Mouse (Mus musculus) hindbrain, embryonic 16.5 days (tissue): Measurements from ENCODE around the gene Abracl. TPM values are rescaled to one million over a fixed set of nuclear protein-coding genes. Genes with fewer than 3 reads are reported as not detected.
A peak's percentile ranks its signal among the peaks of the same experiment; 100 is the strongest.

Experiments used
- ATAC-seq: fragments of 200-750 bp; cut with Nextera tagmentation; 2 replicates; pipeline ENCODE4 v1.8.0; 2017; ENCODE audit warnings: moderate TSS enrichment, moderate library complexity
- H3K27ac ChIP-seq: fragments of 300-500 bp; sonication (generic); 2 replicates; pipeline ENCODE4 v1.5.1; 2014; ENCODE audit warnings: low read depth, mild to moderate bottlenecking, control low read depth, low read length, moderate library complexity
- H3K27me3 ChIP-seq: fragments of 300-500 bp; sonication (generic); replicated peaks from 2 replicates; pipeline ENCODE4 v1.6.1; 2014; ENCODE audit warnings: low read length; ENCODE audit not compliant: control insufficient read depth, insufficient read depth
- H3K36me3 ChIP-seq: fragments of 300-500 bp; sonication (generic); 2 replicates; pipeline ENCODE4 v1.6.1; 2014; ENCODE audit warnings: mild to moderate bottlenecking, low read length, moderate library complexity, mixed read lengths; ENCODE audit not compliant: control insufficient read depth, insufficient read depth
- H3K4me1 ChIP-seq: fragments of 300-500 bp; sonication (generic); 2 replicates; pipeline ENCODE4 v1.6.1; 2014; ENCODE audit warnings: low read depth, low read length; ENCODE audit not compliant: control insufficient read depth, insufficient read depth
- H3K4me2 ChIP-seq: fragments of 300-500 bp; sonication (generic); 2 replicates; pipeline ENCODE4 v1.6.1; 2014; ENCODE audit warnings: mild to moderate bottlenecking, low read length, control low read depth, moderate library complexity
- H3K4me3 ChIP-seq: fragments of 300-500 bp; sonication (generic); 2 replicates; pipeline ENCODE4 v1.5.1; 2014; ENCODE audit warnings: mild to moderate bottlenecking, low read length, control low read depth, moderate library complexity
- H3K9ac ChIP-seq: fragments of 300-500 bp; sonication (generic); 2 replicates; pipeline ENCODE4 v1.6.1; 2014; ENCODE audit warnings: low read depth, mild to moderate bottlenecking, control low read depth, low read length, moderate library complexity
- H3K9me3 ChIP-seq: fragments of 300-500 bp; sonication (generic); 2 replicates; pipeline ENCODE4 v1.6.1; 2014; ENCODE audit warnings: mild to moderate bottlenecking, low read length, moderate library complexity; ENCODE audit not compliant: control insufficient read depth
- WGBS: fragments of 180-500 bp; shearing (Covaris S2); extraction: QIAGEN DNeasy Blood & Tissue Kit; methylation state at CpG from one replicate; pipeline ENCODE4 v1.1.7; 2014; 5-methylcytosine and 5-hydroxymethylcytosine counted together
- polyA plus RNA-seq: library from polyadenylated mRNA; unstranded; fragments of >200 nt; fragmentation: Nextera tagmentation; extraction: Ambion mirVana; gene quantifications from 2 replicates; pipeline ENCODE4 v1.2.1, GENCODE M21; 2015

Abracl gene
- 51.6 and 51.7 TPM in 2 replicates for polyA plus RNA-seq

DNA sequence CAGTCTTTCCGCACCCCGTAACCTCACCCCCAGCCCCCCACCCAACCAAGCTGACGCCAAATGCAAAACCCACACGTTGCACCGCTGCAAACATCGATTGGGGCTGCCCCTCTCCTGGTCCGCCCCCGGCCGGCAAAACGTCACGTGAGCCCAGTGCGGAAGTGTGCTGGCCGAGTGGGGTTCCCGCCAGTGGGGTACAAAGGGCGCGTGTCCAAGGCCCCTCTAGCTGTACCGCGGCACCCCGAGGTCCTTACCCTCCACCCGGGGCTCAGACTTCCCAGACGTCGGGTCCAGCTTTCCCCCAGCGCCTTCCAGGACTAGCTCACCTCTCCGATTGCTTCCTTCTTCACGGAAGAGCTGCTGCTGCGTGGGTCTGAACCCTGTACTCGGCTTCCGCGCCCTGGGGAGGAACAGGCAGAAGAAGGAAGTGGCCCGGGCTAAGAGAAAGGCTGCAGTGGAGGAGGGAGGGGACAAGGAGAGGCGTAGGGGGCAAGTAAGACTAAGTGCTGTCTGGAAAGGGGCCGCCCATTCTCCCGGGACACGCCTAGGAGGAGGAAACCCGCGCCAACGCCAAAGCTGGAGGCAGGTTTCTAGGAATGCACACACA is at the start of gene Abracl:
Abracl (minus strand) TSS at position 548 of the 607 bp plus-strand sequence.
- Histone ChIP-seq H3K9ac (peak within 1 kb of the TSS; percentile 88), H3K4me1 (peaks cover 2% of the 10 kb centered on the region; the same call in 1 of the 2 replicates), H3K27ac (peak within 1 kb of the TSS; percentile 93), H3K4me3 (peak within 1 kb of the TSS; percentile 82), H3K9me3 (no peaks in the 10 kb centered on the region), H3K36me3 (no peaks in the 10 kb centered on the region), H3K4me2 (peak within 1 kb of the TSS; percentile 71), H3K27me3 (no peaks in the 10 kb centered on the region)
- peak; percentile 96 for ATAC-seq
- WGBS = under 1% methylated on average over 33 of the region's 37 CpGs

DNA sequence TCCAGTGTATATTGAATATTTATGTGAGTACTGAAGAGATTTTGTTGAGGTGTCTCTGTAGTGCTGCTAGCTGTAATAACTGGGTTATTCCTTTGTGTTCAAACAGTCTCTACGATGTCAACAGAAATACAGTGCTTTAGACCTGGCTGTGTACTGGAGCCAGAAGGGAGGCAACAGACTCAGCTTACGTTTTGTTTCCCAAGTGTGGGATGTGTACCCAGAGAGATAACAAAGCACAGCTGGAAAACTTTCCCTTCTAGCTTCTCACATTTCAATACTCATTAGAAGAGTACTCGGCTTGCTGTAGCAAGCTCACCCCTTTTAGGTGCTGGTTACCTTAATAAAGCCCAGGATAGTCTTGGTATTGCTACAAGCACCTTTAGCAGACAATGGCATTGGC is 49.8 kb upstream of the Abracl start:
- Histone ChIP-seq H3K27me3 (no peaks in the 10 kb centered on the region), H3K4me3 (no peak overlapping the region), H3K9me3 (no peaks in the 10 kb centered on the region), H3K27ac (no peak overlapping the region), H3K4me2 (no peak overlapping the region), H3K4me1 (peaks cover 6% of the 10 kb centered on the region), H3K9ac (no peak overlapping the region), H3K36me3 (no peaks in the 10 kb centered on the region)
- WGBS = 77% methylated on average over 3 of the region's 3 CpGs
- ATAC-seq = no peak

DNA sequence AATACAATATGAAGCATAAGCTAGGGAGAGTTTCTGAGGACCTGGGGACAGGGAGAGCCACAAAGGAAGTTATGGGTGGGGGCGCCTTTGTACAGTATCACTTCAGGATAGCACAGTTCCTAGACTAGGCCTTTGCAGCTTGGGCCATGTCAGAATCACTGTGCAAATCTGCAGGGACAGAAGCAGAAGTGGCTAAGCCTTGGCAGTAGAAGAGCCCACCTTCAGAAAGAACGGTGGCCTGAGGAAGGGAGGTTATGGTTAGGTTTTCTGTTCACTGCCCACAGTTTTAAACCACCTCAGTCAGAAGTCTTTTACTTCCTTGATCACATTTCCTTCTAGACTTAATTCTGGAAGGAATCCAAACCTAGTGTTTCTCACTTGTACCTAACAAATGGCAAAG is 47.5 kb upstream of the Abracl start:
- 0 out of 2 replicates have a peak overlapping the region, but pooled peaks have one; percentile 12 for H3K4me2 ChIP-seq
- no peaks in the 10 kb centered on the region for H3K27me3 ChIP-seq
- H3K4me3 ChIP-seq = no peak overlapping the region
- no peaks in the 10 kb centered on the region for H3K9me3 ChIP-seq
- H3K4me1 ChIP-seq = peaks cover 9% of the 10 kb centered on the region
- WGBS = 83% methylated on average over 2 of the region's 2 CpGs
- no peaks in the 10 kb centered on the region for H3K36me3 ChIP-seq
- peak overlapping the region; percentile 39; the same call in 1 of the 2 replicates for H3K27ac ChIP-seq
- H3K9ac ChIP-seq = no peak overlapping the region
- no peak for ATAC-seq

DNA sequence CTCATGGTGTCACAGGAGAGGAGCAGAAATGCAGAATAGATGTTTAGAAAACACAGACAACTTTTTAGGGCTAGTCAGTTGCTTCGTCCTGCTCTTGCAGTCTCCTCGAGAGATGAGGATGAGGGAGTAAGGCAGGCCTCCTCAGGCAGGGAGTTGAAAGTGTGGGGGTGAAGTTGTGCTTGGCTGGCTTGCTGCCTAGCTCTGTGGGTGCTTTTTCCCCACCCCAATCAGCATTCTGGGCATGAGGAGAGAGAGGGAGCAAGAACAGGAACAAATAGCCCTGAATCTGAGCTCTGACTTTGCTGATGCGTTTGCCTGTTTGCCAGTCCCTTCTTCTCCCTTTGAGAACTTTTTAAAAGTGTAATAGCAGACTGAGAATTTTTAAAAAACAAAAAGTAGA is 47.1 kb upstream of the Abracl start:
- Histone ChIP-seq H3K27me3 (no peaks in the 10 kb centered on the region), H3K4me2 (0 out of 2 replicates have a peak overlapping the region, but pooled peaks have one; percentile 12), H3K4me1 (peaks cover 9% of the 10 kb centered on the region), H3K36me3 (no peaks in the 10 kb centered on the region), H3K9ac (no peak overlapping the region), H3K4me3 (no peak overlapping the region), H3K27ac (no peak overlapping the region; the same call in 1 of the 2 replicates), H3K9me3 (no peaks in the 10 kb centered on the region)
- 51% methylated on average over 3 of the region's 3 CpGs for WGBS
- ATAC-seq = peak; percentile 66

DNA sequence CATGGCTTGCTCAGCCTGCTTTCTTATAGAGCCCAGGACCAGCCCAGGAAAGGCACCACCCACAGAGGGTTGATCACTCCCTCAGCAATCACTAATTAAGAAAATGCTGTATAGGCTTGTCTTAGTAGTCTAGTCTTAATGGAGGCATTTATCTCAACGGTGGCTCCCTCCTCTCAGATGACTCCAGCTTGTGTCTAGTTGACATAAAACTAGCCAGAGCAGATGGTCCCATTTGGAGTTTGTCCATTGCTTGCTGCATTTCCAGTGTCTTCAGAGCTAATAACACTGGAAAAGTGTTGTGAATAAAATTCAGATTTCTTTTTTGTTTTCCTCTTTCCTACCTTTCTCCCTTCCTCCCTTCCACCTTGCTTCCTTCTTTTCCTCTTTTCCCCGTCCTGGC is 46.5 kb upstream of the Abracl start:
- no peak overlapping the region for H3K9ac ChIP-seq
- no peaks in the 10 kb centered on the region for H3K27me3 ChIP-seq
- no peaks in the 10 kb centered on the region for H3K36me3 ChIP-seq
- WGBS = 82% methylated on average over 2 of the region's 2 CpGs
- no peak for ATAC-seq
- H3K9me3 ChIP-seq = no peaks in the 10 kb centered on the region
- no peak overlapping the region for H3K4me2 ChIP-seq
- no peak overlapping the region; the same call in 1 of the 2 replicates for H3K27ac ChIP-seq
- H3K4me1 ChIP-seq = peaks cover 9% of the 10 kb centered on the region
- no peak overlapping the region for H3K4me3 ChIP-seq

DNA sequence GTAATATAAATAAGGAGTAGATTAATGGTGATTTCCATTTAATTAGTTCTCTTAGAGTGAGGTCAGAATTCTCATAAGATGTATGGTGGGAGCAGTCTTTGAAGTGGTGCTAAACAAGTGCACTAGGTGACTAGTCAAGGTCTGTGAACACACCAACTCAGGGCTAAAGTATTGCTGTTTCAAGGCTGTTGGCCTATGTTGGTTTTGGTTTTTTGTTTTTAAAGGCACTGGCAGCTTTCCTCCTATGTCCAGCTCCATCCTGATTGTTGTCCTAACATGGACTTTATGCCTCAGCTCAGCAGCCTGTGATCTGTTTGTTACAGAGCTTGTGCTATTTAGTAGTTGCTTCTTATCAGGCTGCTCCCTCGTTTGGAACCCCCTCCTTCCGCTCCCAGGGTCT is 45.8 kb upstream of the Abracl start:
- peaks cover 9% of the 10 kb centered on the region for H3K4me1 ChIP-seq
- H3K27me3 ChIP-seq = no peaks in the 10 kb centered on the region
- no peaks in the 10 kb centered on the region for H3K9me3 ChIP-seq
- no peak overlapping the region for H3K27ac ChIP-seq
- H3K4me3 ChIP-seq = no peak overlapping the region
- H3K9ac ChIP-seq = no peak overlapping the region
- 91% methylated on average over 2 of the region's 2 CpGs for WGBS
- ATAC-seq = no peak
- H3K4me2 ChIP-seq = no peak overlapping the region
- no peaks in the 10 kb centered on the region for H3K36me3 ChIP-seq

DNA sequence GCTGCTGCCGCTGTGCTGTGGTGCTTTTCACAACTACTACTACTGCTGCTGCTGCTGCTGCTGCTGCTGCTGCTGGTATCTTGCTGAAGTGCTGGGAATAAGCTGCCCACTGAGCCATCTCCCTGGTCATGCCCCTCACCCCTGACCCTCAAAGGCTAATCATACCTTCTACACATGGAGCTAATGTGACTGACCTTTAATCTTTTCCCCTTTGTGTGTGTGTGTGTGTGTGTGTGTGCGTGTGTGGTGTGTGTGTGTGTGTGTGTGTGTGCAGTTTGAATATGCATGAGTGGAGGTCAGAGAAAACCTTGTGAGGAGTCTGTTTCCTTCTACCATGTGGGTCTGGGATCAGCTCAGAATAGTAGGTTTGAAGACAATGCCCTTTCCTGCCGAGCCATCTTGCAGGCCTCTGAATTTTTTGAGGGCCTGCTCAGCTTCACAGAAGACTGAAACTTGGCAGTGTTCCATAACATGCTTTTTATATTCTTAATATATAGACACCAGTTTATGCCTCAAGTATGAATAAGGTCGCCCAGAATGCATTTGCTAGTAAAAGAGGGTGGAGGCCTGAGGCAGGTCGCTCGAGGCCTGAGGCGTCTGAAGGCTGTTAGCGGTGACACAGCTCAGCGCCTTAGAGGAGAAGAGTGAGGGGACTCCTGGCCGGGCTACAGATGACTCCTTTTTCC is 44.8 kb upstream of the Abracl start:
- H3K36me3 ChIP-seq = no peaks in the 10 kb centered on the region
- 58% methylated on average over 10 of the region's 10 CpGs for WGBS
- 0 out of 2 replicates have a peak, but pooled peaks have one; percentile 24 for ATAC-seq
- H3K9ac ChIP-seq = no peak overlapping the region; the same call in 1 of the 2 replicates
- H3K27me3 ChIP-seq = no peaks in the 10 kb centered on the region
- H3K4me3 ChIP-seq = no peak overlapping the region
- no peaks in the 10 kb centered on the region for H3K9me3 ChIP-seq
- H3K4me2 ChIP-seq = no peak overlapping the region
- peak overlapping the region; percentile 29; the same call in 1 of the 2 replicates for H3K27ac ChIP-seq
- peaks cover 9% of the 10 kb centered on the region for H3K4me1 ChIP-seq

DNA sequence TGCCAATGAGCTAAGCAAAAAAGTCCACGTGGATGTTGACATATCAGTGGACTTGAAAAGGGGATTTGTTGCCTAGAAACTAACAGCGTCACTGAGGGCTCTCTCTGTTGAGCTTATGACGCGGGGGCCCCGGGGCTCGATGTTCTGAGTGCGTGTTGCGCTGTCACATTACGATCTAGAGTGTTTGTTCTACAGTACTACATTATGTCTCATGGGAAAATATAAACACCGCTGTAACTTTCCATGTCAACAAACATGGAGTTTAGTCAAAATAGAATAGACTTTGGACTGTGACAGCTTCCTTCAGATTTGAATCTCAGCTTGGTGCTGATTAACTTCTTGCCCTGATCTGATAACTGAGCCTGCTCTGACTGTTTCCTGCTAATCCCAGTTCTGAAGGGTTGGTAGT is 42.9 kb upstream of the Abracl start:
- 72% methylated on average over 10 of the region's 10 CpGs for WGBS
- Histone ChIP-seq H3K27ac (no peak overlapping the region), H3K27me3 (no peaks in the 10 kb centered on the region), H3K9me3 (no peaks in the 10 kb centered on the region), H3K4me1 (peaks cover 9% of the 10 kb centered on the region), H3K4me2 (no peak overlapping the region), H3K4me3 (no peak overlapping the region), H3K9ac (no peak overlapping the region), H3K36me3 (no peaks in the 10 kb centered on the region)
- no peak for ATAC-seq

DNA sequence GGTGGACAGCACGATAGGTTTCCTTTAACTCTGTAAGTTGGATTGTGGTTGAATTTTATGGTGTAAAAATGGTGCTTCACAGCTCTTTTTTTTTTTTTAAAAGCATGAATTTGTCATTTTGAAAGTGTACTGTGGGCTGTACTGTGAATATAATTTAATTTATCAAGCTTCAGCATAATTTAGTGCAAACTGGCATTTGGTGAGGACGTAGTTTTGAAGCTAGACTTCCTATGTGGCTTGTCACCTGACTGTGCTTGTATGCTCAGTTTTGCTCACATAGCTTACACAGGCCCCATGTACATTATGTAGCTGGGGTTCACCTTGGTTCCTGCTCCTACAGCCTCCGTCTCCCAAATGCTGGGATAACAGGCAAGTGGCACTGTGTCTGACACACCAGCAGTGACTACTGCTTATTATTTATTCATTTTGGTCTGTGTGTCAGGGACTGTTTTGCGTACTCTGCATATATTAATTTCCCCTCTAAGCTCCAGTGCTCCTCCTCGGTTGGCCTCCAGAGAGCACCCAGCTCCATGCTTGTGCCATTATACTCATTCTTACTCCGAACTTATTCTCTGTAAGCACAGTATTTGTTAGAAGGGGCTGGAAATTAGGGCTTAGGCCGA is 41.6 kb upstream of the Abracl start:
- no peak overlapping the region for H3K27ac ChIP-seq
- no peaks in the 10 kb centered on the region for H3K27me3 ChIP-seq
- peaks cover 5% of the 10 kb centered on the region for H3K4me1 ChIP-seq
- H3K9me3 ChIP-seq = no peaks in the 10 kb centered on the region
- H3K4me3 ChIP-seq = no peak overlapping the region
- WGBS = 70% methylated on average over 7 of the region's 7 CpGs
- no peak for ATAC-seq
- no peak overlapping the region for H3K4me2 ChIP-seq
- H3K36me3 ChIP-seq = no peaks in the 10 kb centered on the region
- H3K9ac ChIP-seq = no peak overlapping the region
